Mouse (Mus musculus): Measurements from ENCODE around the gene Rasl2-9. TPM values are rescaled to one million over a fixed set of nuclear protein-coding genes. Genes with fewer than 3 reads are reported as not detected.
A peak's percentile ranks its signal among the peaks of the same experiment; 100 is the strongest.
"Not testable (repeated sequence)": the region's sequence is repeated elsewhere in the genome, so short reads cannot be mapped to it uniquely, and the experiment has no call there.

Gene Rasl2-9
- total RNA-seq, 1 experiment from 2014 or later: 1.7 TPM

- DNase-seq: no peak
These were observed 44.9 kb downstream of the Rasl2-9 start for GRCm38 (mm10) chr7:5080815-5081214.

GRCm38 (mm10) chr7:5080010-5080751 is 45.6 kb downstream of the Rasl2-9 start, which contains the start of gene Epn1:
Gene Epn1, plus strand, starts transcription at chr7:5080235.
- DNase-seq: peak; percentile 96

DNA sequence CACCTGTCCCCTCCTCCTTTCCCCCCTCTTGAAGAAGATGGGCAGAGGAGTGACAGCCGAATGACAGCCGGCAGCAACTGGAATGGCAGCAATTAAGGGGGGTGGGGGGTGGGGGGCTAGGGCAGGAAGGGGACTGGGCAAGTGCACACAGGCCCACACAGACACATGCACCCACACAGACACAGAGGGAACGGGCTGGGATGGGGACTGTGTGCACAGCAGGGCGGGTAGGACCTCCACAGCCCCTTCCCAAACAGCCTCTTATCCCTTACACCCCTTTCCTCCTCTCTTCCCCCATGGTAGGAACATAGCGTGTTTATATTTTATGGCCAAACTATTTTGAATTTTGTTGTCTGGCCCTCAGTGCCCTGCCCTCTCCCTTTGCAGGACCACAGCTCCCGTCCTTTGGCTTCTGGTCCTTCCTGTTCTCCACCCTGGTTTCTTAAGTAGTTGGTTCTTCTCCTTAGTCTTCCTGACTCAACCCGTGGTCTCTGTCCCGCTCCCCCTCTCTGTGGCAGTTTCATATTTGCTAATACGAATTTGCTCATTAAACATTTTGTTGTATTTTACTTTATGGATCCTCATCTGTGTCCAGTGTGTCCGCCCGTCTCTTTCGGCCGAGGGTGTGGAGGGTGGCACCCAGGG is 46.3 kb downstream of the Rasl2-9 start:
- not testable (repeated sequence) for DNase-seq

- no peak for DNase-seq
These were observed 48.8 kb downstream of the Rasl2-9 start for GRCm38 (mm10) chr7:5076931-5077330.

- DNase-seq: no peak
These were observed 50.8 kb downstream of the Rasl2-9 start for GRCm38 (mm10) chr7:5074984-5075383.

Small RNA genes within 50 kb of the gene (microRNA-seq; reads per million reads assigned to microRNA genes)
- gene Gm26217: 0 reads per million in 2 experiments

Other genes with a start within 250 kb of the Rasl2-9 start
- gene Isoc2a, start 248.8 kb downstream of the Rasl2-9 start, total RNA-seq (2021): 42.1 and 48.2 TPM in 2 replicates
- gene Gm36210, start 219.4 kb downstream of the Rasl2-9 start, total RNA-seq (2021): not detected in 2 replicates
- gene Zfp628, start 210.7 kb downstream of the Rasl2-9 start, total RNA-seq (2021): 16.4 and 19.0 TPM in 2 replicates
- gene Nat14, start 203.9 kb downstream of the Rasl2-9 start, total RNA-seq (2021): 7.7 and 9.1 TPM in 2 replicates
- gene Ssc5d, start 200.2 kb downstream of the Rasl2-9 start, total RNA-seq (2021): 2.0 and 3.2 TPM in 2 replicates
- 0.55 TPM in 1 of 2 replicates, not detected in the other for gene Sbk2, start 161.5 kb downstream of the Rasl2-9 start, total RNA-seq (2021)
- gene Sbk3, start 154.8 kb downstream of the Rasl2-9 start, total RNA-seq (2021): 0.15 TPM in 1 of 2 replicates, not detected in the other
- gene Zfp579, start 129.8 kb downstream of the Rasl2-9 start, total RNA-seq (2021): 21.1 and 31.6 TPM in 2 replicates
- 15.3 and 17.6 TPM in 2 replicates for gene Zfp524, start 111.5 kb downstream of the Rasl2-9 start, total RNA-seq (2021)
- 18.7 and 26.4 TPM in 2 replicates for gene Fiz1, start 111.3 kb downstream of the Rasl2-9 start, total RNA-seq (2021)
- gene Gm44973, start 110.5 kb downstream of the Rasl2-9 start, total RNA-seq (2021): not detected in 2 replicates
- gene Zfp865, start 105.6 kb downstream of the Rasl2-9 start, total RNA-seq (2021): 27.7 and 34.3 TPM in 2 replicates
- 1.00 and 1.1 TPM in 2 replicates for gene Ccdc106, start 105.4 kb downstream of the Rasl2-9 start, total RNA-seq (2021)
- 1.1 TPM in 1 of 2 replicates, not detected in the other for gene 4632433K11Rik, start 91.8 kb downstream of the Rasl2-9 start, total RNA-seq (2021)
- gene Zfp784, start 87.5 kb downstream of the Rasl2-9 start, total RNA-seq (2021): 4.7 and 5.5 TPM in 2 replicates
- gene Zfp580, start 74.4 kb downstream of the Rasl2-9 start, total RNA-seq (2021): 7.9 and 8.8 TPM in 2 replicates
- 191 and 195 TPM in 2 replicates for gene U2af2, start 63.8 kb downstream of the Rasl2-9 start, total RNA-seq (2021)
- 140 and 152 TPM in 2 replicates for gene Epn1, start 45.7 kb downstream of the Rasl2-9 start, total RNA-seq (2021)
- gene Rfpl4, start 9.0 kb downstream of the Rasl2-9 start, total RNA-seq (2021): not detected in 2 replicates
- not detected in 2 replicates for gene Vmn1r55, start 23.7 kb upstream of the Rasl2-9 start, total RNA-seq (2021)
- gene Vmn1r56, start 70.8 kb upstream of the Rasl2-9 start, total RNA-seq (2021): not detected in 2 replicates
- gene Vmn1r57, start 92.5 kb upstream of the Rasl2-9 start, total RNA-seq (2021): not detected in 2 replicates
- gene Gm5065, start 224.6 kb upstream of the Rasl2-9 start, total RNA-seq (2021): not detected in 2 replicates
- not detected in 2 replicates for gene Nlrp2, start 225.1 kb upstream of the Rasl2-9 start, total RNA-seq (2021)

Measured in adrenal gland, postnatal 25 days (tissue).